Mouse (Mus musculus) myocyte (in vitro differentiated cells): ENCODE data around the gene Ccdc36. TPM values are rescaled to one million over a fixed set of nuclear protein-coding genes. Genes with fewer than 3 reads are reported as not detected.

ENCODE experiments used
- H3K27me3 ChIP-seq: one replicate; pipeline ENCODE4 v1.6.1; 2011; ENCODE audit not compliant: control insufficient read depth, insufficient read depth, insufficient read length
- H3K36me3 ChIP-seq: one replicate; pipeline ENCODE4 v1.6.1; 2011; ENCODE audit not compliant: control insufficient read depth, insufficient read depth
- H3K4me2 ChIP-seq: one replicate; pipeline ENCODE4 v1.6.1; 2011; ENCODE audit warnings: low read depth, control low read depth
- H3K4me3 ChIP-seq: one replicate; pipeline ENCODE4 v1.5.1; 2011; ENCODE audit warnings: mild to moderate bottlenecking, control low read depth, moderate library complexity
- H3K79me2 ChIP-seq: one replicate; pipeline ENCODE4 v1.6.1; 2011; ENCODE audit not compliant: control insufficient read depth, insufficient read depth
- H3ac ChIP-seq: one replicate; pipeline ENCODE4 v1.6.1; 2011; ENCODE audit not compliant: control insufficient read depth, insufficient read length
- CEBPB ChIP-seq: IDR thresholded peaks from 2 replicates; pipeline ENCODE4 v1.6.1; 2011; ENCODE audit warnings: mild to moderate bottlenecking, moderate library complexity; ENCODE audit not compliant: poor library complexity, insufficient read depth, severe bottlenecking
- E2F4 ChIP-seq: IDR thresholded peaks from one replicate; pipeline ENCODE4 v1.6.1; 2011; ENCODE audit warnings: mild to moderate bottlenecking, control low read depth, moderate library complexity; ENCODE audit not compliant: insufficient read depth
- MAX ChIP-seq: IDR thresholded peaks from one replicate; pipeline ENCODE4 v1.6.1; 2011; ENCODE audit warnings: low read depth, mild to moderate bottlenecking, control low read depth
- MYOD1 ChIP-seq, 3 experiments: IDR thresholded peaks; one replicate each; pipeline ENCODE4 v1.6.1; 2011; ENCODE audit warnings: control low read depth in 2 of 3, low read depth in 2 of 3, mild to moderate bottlenecking in 2 of 3, moderate library complexity in 1 of 3; ENCODE audit not compliant: insufficient read length in 2 of 3, control insufficient read depth in 1 of 3
- MYOG ChIP-seq, 3 experiments: IDR thresholded peaks; one replicate each; pipeline ENCODE4 v1.6.1; 2011; ENCODE audit warnings: control low read depth in 2 of 3, low read depth in 2 of 3, mild to moderate bottlenecking in 2 of 3; ENCODE audit not compliant: insufficient read length in 2 of 3, control insufficient read depth in 1 of 3, insufficient read depth in 1 of 3
- POLR2A ChIP-seq: IDR thresholded peaks from one replicate; pipeline ENCODE4 v1.6.1; 2011; ENCODE audit warnings: low read depth, mild to moderate bottlenecking, control low read depth, moderate library complexity; ENCODE audit not compliant: insufficient read length
- POLR2AphosphoS2 ChIP-seq: IDR thresholded peaks from one replicate; pipeline ENCODE4 v1.6.1; 2011; ENCODE audit warnings: low read depth, control low read depth; ENCODE audit not compliant: insufficient read length
- REST ChIP-seq: IDR thresholded peaks from one replicate; pipeline ENCODE4 v1.6.1; 2011; ENCODE audit warnings: mild to moderate bottlenecking, control low read depth, moderate library complexity; ENCODE audit not compliant: insufficient read depth, insufficient read length
- SRF ChIP-seq: IDR thresholded peaks from one replicate; pipeline ENCODE4 v1.6.1; 2011; ENCODE audit warnings: low read depth; ENCODE audit not compliant: control insufficient read depth, insufficient read length
- TCF12 ChIP-seq: IDR thresholded peaks from one replicate; pipeline ENCODE4 v1.6.1; 2011; ENCODE audit warnings: mild to moderate bottlenecking, control low read depth; ENCODE audit not compliant: poor library complexity, insufficient read depth, severe bottlenecking
- TCF3 ChIP-seq: IDR thresholded peaks from one replicate; pipeline ENCODE4 v1.6.1; 2011; ENCODE audit warnings: low read depth, control low read depth; ENCODE audit not compliant: insufficient read length
- USF1 ChIP-seq: IDR thresholded peaks from one replicate; pipeline ENCODE4 v1.6.1; 2011; ENCODE audit warnings: low read depth, mild to moderate bottlenecking, control low read depth, moderate library complexity
- polyA plus RNA-seq: library from polyadenylated mRNA; unstranded; fragments of >200 nt; fragmentation: generic; extraction: Trizol; gene quantifications from one replicate; pipeline ENCODE4 v1.2.1, GENCODE M21; 2012; ENCODE audit warnings: missing spikeins

Gene Ccdc36
- polyA plus RNA-seq, 1 experiment = not detected

DNA sequence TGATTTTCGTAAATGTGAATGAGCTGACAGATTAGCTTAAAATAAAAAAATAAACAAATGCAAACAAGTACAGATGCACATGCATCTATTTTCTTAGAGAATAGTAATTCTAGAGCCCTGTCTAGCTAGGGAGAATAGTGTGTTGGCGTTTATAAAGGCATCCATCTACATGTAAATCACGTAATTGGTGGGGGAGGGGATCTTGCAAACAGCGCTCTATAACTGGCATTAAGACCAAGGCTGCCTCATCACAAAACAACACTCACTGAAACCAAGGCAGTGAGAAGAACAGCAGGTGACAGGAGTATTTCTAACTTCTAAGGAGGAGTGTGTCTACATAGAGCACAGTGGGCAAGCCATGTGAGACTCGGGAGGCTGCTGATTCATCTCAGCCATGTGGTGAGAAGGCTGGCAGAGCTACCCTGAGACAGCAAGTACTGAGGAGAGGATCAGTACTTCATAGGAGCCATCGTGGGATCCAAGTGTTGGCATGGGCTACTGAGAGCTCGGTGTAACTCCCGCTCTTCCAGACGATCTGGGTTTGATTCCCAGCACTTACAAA is 16.8 kb downstream of the Ccdc36 start:
- Histone ChIP-seq H3K79me2 (no peaks in the 10 kb centered on the region), H3K36me3 (no peaks in the 10 kb centered on the region), H3K27me3 (no peaks in the 10 kb centered on the region), H3K4me3 (no peak overlapping the region), H3K4me2 (no peak overlapping the region), H3ac (no peak overlapping the region)
- TF ChIP-seq MYOD1 (IDR thresholded peaks at IDR 0.05; ENCODE audit: control insufficient read depth in 1 of 3, insufficient read length in 2 of 3, low read depth in 2 of 3) (no peak), CEBPB (no peak), POLR2A (no peak), TCF3 (no peak), SRF (no peak), USF1 (no peak)

DNA sequence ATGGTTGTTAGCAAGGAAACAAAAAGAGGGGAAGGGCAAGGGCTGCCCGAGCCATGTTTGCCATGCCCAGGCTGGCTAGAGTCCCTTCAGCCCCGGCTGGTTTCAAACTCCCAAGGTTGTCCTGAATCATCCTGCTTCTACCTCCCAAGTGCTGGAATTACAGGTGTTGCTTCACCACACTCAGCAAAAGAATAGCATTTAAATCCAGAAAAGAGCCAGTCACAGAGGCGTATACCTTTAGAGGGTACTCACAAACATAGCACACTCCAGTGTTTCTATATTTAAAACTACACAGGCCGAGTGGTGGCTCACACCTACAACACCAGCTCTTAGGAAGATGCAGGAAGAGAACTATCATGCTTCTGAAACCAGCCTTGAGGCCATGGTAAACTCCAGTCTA is 18.7 kb downstream of the Ccdc36 start:
- no peaks in the 10 kb centered on the region for H3K27me3 ChIP-seq
- no peaks in the 10 kb centered on the region for H3K79me2 ChIP-seq
- H3K4me2 ChIP-seq = no peak overlapping the region
- H3K36me3 ChIP-seq = no peaks in the 10 kb centered on the region
- H3K4me3 ChIP-seq = no peak overlapping the region
- no peak for TF ChIP-seq TCF3
- no peak for TF ChIP-seq USF1
- no peak for TF ChIP-seq TCF12
- no peak for TF ChIP-seq MYOG (IDR thresholded peaks at IDR 0.05; ENCODE audit: control insufficient read depth in 1 of 3, insufficient read depth in 1 of 3, insufficient read length in 2 of 3, low read depth in 2 of 3)
- TF ChIP-seq MAX = no peak
- no peak overlapping the region for H3ac ChIP-seq

DNA sequence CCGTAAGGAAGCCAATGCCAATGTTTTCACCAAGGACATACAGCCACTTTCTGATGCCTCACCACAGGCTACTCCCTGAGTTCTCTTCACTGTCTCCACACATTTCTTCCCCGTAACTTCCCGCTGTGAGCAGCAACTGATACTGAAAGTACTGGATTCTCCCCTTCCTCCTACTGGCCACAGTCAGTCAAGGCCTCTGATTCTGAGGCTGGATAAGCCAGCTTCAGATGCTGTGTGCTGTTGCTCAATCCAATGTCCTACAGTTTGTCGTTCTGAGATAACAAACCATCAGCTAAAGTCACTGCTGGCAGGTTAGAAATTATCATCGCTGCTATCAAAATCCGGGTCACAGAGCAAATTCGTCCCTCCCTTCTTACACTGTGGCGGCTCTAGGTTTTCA is 23.8 kb downstream of the Ccdc36 start:
- no peak overlapping the region for H3K4me3 ChIP-seq
- TF ChIP-seq POLR2AphosphoS2 (no peak), TCF12 (no peak), POLR2A (no peak), USF1 (no peak), MAX (no peak), MYOG (IDR thresholded peaks at IDR 0.05; ENCODE audit: control insufficient read depth in 1 of 3, insufficient read depth in 1 of 3, insufficient read length in 2 of 3, low read depth in 2 of 3) (no peak), CEBPB (no peak), SRF (no peak), TCF3 (no peak), E2F4 (no peak), REST (no peak), MYOD1 (IDR thresholded peaks at IDR 0.05; ENCODE audit: control insufficient read depth in 1 of 3, insufficient read length in 2 of 3, low read depth in 2 of 3) (no peak)
- H3K4me2 ChIP-seq = no peak overlapping the region
- no peaks in the 10 kb centered on the region for H3K27me3 ChIP-seq
- no peak overlapping the region for H3ac ChIP-seq
- no peaks in the 10 kb centered on the region for H3K79me2 ChIP-seq
- H3K36me3 ChIP-seq = no peaks in the 10 kb centered on the region

DNA sequence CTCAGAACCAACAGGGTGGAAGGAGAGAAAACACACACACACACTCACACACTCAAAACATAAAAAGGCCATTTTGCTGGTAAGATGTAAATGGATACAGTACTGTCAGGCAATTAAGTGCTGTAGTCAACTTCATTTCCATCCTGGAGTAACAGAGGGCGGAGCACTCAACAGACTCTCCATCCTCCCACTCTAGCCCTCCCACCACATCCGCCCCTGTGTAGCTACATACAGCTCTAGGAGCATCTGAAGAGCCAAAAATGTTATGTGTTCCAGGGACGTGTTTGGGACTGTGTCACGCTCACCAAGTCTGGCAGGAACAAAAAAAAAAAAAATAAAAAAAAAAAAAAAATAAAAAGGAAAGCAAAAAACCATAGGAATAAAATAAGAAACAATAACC is 25.2 kb downstream of the Ccdc36 start:
- Histone ChIP-seq H3K79me2 (no peaks in the 10 kb centered on the region), H3K27me3 (no peaks in the 10 kb centered on the region), H3K4me3 (no peak overlapping the region), H3K36me3 (no peaks in the 10 kb centered on the region), H3K4me2 (no peak overlapping the region), H3ac (no peak overlapping the region)
- TF ChIP-seq CEBPB = no peak
- no peak for TF ChIP-seq TCF3
- no peak for TF ChIP-seq USF1
- TF ChIP-seq E2F4 = no peak
- TF ChIP-seq MYOG (IDR thresholded peaks at IDR 0.05; ENCODE audit: control insufficient read depth in 1 of 3, insufficient read depth in 1 of 3, insufficient read length in 2 of 3, low read depth in 2 of 3) = no peak
- no peak for TF ChIP-seq SRF

DNA sequence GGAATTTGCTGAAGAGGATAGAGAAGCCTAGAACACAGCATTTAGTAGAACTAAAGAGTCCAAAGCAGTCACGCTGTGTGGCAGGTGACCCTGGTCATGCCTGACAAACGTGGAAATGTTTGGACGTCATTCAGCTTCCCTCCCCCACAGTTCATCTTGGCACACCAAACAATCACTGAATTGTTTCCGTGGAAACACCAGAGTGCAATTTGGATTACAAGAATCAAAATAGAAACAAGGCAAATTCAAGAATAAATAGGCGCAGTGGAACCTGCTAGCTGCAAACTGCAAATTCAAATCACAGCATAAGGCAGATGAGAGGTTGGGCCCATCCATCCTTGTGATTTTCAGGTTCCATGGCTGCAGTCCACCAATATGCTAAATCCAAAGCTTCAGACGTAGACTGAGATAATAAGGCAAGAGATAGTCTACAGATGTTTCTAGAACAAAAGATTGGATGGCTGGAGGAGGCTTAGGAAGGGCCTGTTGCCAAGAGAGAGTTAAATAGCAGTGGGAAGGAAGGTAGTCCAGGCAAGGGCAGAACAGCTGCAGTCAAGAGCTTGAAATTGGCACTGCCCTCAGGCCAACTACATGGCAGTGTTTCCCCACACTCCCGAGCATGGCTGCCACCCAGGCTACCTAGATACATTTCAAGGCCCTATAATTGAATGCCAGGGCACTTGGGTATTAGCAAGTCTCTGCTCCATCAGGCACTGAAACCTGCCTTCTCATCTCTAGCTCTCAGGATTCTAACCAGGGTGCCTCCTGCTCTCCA is 26.9 kb downstream of the Ccdc36 start:
- TF ChIP-seq TCF12 (no peak), E2F4 (no peak), MYOD1 (IDR thresholded peaks at IDR 0.05; ENCODE audit: control insufficient read depth in 1 of 3, insufficient read length in 2 of 3, low read depth in 2 of 3) (peak in 1 of 3 experiments; percentile 69), POLR2AphosphoS2 (no peak), USF1 (no peak), MYOG (IDR thresholded peaks at IDR 0.05; ENCODE audit: control insufficient read depth in 1 of 3, insufficient read depth in 1 of 3, insufficient read length in 2 of 3, low read depth in 2 of 3) (peak in 1 of 3 experiments; percentile 55), POLR2A (no peak), CEBPB (no peak), TCF3 (no peak), SRF (no peak), MAX (no peak), REST (no peak)
- H3ac ChIP-seq = no peak overlapping the region
- no peak overlapping the region for H3K4me2 ChIP-seq
- no peaks in the 10 kb centered on the region for H3K79me2 ChIP-seq
- no peak overlapping the region for H3K4me3 ChIP-seq
- H3K27me3 ChIP-seq = no peaks in the 10 kb centered on the region
- H3K36me3 ChIP-seq = no peaks in the 10 kb centered on the region
